Mouse (Mus musculus) MEL-GATA-1-ER (cell line): ENCODE measurements around the gene Calml4.
"Not testable (repeated sequence)": the region's sequence is repeated elsewhere in the genome, so short reads cannot be mapped to it uniquely, and the experiment has no call there.

Experiments used
- DNase-seq: peaks from one replicate; pipeline ENCODE4 v3.0.0-alpha.2; 2012; ENCODE audit warnings: low read depth; ENCODE audit errors: extremely low read depth

Gene Calml4

DNA sequence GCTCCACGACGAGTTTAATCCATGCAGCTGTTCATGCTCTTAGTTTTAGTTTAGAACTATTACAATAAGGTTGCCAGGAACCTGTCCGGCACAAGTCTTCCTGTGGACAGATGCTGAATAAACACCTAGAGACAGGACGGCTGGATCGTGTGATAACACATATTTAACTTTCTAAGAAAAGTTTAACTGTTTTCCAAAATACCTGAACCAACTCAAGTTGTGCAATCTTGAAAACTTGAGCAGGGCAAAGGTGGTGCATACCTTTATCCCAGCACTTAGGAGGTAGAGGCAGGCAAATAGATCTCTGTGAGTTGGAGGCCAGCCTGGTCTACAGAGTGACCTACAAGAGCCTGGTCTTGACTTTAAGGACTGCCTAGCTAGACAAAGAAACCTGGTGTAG is 23.0 kb upstream of the Calml4 start:
- DNase-seq = no peak

DNA sequence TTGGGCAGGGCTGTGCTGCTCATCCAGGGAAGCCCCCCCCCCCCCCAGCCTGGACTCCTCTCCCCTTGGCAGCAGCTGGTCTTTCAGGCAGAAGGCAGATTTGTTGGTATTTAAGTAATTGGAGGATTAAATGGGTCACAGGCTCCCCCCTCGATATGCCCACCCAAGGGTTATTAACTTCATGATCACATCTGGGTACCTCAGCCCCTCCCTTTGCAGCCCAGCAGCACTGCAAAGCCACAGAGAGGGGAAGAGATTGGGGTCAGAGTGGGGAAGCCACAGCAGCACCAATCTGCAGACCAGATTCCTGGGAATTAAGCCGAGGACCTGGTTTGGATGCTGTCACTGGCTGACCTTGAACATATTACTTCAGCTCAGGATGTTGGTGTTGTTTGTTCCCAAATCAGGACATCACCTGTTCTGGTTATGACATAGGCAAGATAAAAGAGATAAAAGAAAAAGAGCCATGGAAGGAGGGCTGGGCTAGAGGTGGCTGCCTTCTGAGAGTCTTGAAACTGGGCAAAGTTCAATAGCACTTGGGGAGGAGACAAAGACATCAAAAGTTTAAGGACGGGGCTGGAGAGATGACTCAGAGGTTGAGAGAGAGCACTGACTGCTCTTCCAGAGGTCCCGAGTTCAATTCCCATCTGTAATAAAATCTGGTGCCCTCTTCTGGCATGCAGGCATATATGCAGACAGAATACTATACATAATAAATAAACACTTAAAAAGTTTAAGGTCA is 22.0 kb upstream of the Calml4 start:
- no peak for DNase-seq

DNA sequence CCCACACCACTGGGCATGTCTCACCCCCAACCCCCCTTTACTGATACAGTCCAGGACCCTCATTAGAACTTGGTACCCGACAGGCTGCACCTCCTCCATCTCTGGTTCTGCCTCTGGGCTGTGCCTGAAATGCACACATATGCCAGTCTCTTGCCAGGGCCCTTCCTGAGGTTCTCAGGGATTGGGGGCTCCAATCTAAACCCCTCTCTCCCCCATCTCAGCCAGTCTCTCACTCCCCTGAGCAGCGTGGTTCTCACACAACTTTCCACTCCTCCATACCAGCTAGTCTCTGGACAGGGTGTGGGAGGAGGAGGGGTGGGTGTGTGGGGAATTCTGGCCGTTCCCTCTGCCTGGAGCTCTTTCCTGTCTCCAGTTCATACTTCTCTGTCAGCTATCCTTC is 20.3 kb upstream of the Calml4 start:
- no peak for DNase-seq

DNA sequence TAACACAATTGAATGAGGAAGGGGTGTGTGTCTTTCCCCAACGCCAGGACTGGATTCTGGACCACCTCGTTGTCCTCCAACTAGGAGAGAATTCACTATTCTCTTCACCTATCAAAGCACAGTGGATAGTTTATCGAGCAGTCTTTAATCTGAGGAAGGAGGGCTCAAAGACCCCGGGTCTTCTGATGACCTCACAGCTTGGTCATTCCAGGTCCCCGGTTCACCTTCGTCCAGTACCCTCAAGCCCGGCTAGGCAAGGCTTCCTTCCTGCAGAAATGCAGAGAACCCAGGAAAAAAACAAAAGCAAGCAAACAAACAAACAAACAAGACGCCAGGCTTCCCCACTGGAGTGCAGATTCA is 19.8 kb upstream of the Calml4 start:
- DNase-seq = no peak

DNA sequence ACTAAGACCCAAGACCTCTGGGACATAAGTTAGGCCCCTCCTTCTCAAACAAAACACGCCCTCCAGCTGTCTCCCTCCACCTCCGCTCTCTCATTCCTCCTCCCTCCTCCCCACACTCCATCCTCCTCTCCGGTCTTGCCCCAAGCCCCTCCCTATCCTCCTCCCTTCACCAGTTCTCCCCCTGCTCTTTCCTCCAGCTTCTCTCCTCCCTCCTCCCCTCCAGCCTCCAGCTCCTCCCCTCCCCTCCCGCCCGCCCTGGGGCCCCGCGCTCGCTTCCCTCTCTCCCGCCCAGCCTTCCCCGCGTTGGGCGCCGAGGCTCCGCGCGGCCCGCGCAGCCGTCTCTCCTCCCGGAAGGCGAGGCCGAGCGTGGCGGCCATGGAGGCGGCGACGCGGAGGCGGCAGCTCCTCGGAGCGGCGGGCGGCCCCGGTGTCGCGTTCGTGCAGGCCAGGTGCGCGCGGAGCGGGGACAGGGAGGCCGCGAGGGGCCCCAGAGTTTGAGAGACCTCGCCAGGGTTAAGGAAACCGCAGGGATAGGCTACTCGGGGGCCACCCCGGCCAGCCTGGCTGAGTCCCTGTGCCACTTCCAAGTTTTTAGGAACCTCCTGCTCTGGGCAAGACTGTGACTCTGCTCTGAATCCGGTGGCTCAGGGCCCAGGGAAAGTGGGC is 19.2 kb upstream of the Calml4 start, which contains the start of gene Cln6:
Cln6 (plus strand) TSS at position 280 of the 666 bp plus-strand sequence.
- DNase-seq = peak; percentile 93

DNA sequence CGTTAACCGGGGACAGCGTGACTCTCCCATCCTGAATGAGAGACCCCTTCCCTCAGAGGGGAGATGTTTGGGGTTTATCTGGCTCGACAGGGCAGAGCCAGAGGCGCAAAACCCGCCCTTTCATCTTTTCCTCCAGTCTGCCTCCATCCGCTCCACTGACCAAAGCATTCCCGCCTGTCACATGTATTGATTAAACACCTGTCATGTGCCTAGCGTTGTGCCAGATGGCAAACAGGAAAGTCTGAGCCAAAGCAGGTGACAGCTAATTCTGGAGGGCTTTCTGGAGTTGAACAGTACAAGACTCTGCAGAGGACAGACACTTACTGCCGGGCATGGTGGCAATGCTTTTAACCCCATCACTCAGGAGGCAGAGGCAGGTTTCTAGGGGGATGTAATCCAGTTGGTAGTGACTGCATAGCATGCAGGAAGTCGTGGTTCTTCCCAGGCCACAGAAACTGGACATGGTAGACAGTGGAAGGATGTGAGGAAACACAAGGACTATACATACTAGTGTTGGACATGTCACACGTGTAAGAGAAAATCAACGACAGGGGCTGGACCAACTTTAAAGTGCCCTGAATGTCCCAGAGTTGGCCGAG is 18.6 kb upstream of the Calml4 start:
- DNase-seq = no peak

DNA sequence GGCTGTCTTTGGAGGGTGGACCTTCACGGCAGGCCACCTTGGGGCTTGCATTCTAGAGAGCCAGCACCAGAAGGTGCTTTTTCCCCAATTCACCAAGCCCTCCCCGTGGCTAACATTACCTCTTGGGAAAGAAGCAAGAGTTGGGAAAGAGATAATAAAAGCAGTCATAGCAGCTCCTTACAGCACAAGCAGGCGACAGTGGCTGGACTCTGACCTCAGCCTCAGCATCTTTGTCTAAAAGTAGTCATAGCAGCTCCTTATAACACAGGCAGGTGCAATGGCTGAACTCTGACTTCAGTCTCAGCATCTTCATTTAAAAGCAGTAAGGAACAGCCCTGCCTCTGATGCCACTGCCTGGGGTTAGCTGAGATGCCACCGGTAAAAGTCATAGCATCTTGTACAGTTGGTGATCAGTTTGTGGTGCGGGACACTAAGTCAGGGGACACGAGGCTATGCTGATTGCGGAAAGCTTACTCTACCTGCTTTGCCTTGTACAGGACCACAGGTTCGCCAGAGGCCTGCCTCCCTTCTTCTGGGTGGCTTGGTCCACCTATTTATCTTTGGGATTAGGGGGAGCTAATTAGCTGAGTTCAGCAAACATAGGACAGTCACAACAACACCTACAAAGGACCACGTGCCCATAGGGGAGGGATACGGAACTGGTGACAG is 14.4 kb upstream of the Calml4 start:
- DNase-seq = no peak

DNA sequence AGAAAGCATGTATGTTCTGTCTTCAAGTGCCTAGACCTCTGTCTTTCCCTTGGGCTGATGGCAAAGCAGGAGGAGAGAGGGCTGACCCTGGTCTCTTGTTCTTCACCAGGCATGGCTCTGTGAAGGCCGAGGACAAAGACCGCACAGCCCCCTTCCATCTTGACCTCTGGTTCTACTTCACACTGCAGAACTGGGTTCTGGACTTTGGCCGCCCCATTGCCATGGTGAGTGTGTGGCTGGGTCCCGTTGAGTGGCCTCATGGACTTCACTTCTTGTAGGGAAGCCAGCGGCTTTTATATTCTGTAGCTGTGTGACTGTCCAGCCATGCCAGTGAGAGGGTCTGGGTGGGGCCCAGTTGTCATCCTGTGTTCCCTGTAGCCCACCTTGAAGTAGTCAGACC is 13.4 kb upstream of the Calml4 start:
- no peak for DNase-seq

DNA sequence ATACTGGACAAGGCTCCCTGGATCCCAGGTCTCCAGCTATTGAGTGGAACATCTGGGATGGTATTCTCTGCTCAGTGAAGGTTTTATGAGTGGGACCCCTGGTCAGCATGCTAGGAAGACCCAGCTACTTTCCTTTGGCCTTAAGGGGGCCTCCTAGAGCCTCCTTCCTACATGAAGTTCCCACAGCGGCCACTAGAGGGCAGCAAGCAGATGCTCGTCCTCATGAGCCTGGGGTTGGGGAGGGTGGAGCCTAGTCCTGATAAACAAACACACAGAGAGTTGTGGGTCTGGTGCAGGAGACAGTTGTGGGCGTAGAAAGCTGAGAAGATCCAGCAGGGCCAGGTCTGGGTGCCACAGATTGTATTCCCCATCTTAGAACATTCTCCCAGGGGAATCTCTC is 10.2 kb upstream of the Calml4 start:
- peak; percentile 55 for DNase-seq

DNA sequence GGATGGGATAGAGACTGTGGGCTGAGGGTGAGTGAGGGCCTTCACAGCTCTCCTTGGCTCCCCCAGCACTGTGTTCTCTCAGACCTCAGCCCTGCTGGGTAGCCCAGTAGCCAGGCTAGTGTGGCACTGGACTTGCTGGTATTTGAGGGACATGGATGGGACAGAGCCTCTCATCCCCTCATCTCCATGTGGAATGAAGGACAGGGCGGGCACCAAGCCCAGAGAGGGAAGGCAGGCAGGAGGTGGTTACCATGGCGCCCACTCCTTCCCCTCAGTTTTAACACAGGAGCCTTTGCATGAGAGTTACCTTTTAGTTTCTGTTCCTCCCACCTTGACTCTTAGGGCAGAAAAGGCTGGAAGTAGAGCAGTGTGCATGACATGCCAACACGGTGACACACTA is 9.2 kb upstream of the Calml4 start:
- no peak for DNase-seq

DNA sequence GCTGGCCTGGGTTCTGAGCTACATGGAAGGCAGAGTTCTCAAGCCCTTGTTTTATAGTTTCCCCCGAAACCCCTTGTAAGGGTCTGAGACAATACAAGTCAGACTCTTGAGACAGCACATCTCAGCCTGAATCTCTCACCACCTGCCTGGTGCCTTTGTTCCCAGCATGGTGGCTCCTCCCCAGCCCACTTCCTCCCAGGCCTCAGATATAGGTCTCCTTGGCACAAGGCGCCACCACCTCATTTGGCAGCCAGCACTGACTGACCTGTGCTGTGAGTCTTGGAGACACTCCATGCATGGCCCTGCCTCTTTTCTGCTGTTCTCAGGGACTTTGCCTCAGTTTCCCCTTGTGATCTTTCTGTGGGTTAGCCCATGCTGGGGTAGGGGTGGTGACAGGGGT is 6.3 kb upstream of the Calml4 start:
- no peak for DNase-seq

DNA sequence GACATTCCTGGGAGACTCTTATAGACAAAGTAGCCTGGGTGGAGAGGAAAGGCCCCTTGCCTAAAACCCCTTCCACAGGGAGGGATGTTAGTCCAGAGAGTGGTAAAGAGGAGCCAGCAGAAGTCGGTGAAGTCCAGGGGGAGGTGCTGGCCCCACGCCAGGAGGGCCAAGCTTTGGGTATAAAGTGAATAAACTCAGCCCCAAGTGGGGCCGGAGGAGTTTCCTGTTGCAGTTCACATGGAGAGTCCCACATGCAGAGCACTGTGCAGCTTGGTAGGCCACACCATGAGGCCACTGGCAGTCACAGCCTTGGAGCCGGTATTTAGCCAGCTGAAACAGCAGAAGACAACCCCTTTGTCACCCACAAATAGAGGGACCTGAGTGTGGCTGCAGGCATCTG is 3.4 kb upstream of the Calml4 start:
- no peak for DNase-seq

DNA sequence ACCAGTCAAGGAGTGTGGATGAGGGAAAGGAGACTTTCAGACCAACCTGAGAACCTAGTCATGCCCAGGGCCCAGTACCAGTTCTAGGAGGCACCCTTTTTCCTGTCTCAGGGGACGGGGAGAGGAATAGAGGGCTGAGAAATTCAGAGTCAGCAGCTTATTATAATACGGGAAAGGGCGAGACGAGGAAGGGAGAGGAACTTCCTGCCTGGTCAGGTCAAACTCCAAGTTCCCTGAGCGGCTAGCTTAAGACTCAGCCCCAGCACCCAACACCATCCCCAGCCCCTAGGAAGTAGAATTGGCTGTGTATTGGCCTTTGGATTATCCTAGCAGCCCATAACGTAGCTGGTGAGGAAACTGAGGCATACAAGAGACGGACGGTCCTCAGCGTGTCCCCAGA is 664 bp upstream of the Calml4 start:
- DNase-seq = no peak

DNA sequence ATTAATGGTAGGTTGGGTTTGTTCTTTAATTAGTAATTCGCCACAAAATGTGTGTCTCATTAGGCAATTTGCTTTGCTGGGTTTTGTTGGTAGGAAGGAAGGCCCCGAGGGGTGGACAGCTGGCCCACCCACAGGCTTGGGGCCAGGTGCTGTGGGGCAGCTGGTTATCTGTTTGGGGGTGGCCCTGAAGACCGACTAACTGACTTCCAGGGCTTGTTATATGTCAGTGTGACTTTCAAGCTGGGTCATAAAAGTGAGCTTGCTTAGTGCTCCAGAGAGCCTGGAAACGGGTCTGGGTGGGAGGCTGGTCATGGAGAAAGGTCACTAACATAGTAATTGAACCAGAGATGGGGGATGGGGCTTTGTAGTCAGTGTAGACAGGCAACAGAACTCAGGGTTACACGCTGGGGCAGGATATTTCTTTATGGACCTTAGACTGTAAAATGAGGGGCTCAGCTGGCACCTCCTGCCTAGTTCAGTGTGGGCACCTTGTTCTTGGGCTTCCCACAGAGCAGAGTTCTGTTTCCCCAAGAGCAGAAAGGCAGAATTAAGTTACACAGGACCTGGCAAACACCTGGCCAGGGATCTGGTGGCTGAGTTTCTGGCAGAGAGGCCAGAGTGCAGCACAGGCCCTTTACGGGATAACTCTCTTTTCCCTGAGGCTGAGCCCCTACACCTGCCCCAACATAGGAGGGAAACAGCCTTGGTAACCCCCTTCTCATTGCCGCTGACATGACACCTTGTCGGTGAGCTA is 563 bp downstream of the Calml4 start:
- no peak for DNase-seq

DNA sequence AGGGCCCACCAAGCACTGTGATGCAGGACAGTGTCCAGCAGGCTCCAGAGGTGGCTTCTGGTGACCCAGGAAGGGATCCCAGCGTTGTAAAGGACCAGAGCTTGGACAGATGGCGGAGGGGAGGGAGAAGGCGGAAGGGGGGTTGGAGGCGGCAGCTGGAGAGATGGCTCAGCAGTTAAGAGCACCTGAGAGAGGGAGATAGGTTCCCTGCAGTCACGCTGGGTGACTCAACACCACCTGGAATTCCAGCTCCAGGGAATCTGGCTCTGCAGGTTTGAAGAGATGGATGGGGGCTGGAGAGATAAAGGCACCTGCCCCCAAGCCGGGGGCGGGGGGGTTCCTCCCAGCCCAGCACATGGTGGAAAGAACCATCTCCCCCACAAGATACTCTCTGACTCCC is 2.2 kb downstream of the Calml4 start:
- DNase-seq = not testable (repeated sequence)

DNA sequence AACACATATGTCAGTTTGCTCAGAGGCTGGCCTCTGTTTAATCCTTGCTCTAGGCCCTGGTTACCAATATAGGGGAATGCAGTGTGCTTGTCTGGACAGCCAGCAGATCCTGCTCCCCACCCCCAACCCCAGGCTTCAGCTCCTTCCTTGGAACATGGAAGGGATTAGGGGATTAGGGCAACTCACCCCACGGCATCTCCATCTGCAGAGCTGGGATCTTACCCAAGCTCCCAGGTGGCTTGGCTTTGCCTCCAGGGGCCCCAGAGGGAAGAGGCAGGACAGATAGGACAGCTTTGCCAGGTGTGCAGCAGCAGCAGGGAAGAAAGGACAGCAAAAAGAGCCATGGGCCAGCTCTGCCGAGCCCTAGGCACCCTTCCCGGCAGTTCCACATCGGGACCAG is 3.0 kb downstream of the Calml4 start:
- DNase-seq = no peak

DNA sequence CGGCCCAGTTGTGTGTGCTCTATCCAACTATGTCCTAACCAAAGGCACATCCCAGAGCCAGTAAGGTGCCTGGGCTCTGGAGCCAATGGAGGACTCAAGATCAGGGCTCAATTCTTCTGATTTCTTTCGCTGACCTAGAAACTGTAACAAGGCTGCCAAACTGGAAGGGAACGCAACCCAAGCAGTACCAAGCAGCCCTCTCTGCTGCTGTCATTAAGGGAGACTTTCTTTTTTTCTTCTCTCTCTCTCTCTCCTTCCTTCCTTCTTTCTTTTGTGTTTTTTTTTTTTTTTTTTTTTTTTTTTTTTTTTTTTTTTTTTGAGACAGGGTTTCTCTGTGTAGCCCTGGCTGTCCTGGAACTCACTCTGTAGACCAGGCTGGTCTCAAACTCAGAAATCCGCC is 11.4 kb downstream of the Calml4 start:
- DNase-seq = not testable (repeated sequence)

DNA sequence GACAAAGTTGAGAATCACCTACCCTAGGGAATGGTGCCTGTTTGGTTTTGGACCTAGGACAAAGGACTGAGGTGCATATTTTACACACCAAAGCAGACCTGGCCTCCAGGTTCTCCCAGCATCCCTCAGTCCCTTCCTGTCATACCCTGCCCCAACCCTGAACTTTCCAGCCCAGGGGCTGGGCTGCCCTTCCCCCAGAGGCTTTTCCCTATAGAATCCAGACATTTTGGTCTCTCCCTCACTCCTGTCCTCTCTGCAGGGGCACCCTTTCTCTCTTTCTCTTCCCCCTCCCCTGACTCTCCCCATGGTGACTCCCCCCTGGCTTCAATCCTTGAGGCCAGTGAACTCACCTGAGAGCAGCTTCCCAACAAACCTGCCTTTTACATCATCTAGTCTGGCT is 12.8 kb downstream of the Calml4 start:
- DNase-seq = no peak

DNA sequence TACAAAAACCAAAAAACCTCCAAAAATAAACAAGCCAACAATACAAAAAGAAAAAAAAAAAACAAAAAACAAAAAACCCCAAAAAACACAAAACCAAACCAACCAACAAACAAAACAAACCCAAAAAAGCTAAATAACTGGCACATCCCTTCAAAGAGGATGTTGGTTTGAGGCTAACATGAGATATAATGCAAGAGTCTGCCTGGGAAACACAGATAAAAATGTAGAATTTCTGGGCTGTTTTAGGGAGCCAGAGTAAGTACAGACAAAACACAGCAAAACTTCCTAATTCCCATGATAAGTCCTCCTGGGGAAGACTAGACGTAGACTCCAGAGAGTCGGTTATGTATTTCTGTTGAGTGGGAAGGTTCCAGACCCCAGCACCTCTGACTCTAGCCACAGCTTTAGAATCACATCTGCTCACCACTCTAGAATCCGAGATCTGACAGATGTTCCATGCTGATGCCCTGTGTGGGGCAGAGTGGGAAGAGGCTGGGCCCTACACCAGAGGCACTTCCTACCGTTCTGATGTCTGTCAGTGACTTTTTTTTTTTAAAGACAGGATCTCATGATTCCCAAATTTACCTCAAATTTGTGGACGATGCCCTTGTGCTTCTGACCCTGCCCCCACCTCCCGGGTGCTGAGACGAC is 19.2 kb downstream of the Calml4 start:
- peak; percentile 42 for DNase-seq

DNA sequence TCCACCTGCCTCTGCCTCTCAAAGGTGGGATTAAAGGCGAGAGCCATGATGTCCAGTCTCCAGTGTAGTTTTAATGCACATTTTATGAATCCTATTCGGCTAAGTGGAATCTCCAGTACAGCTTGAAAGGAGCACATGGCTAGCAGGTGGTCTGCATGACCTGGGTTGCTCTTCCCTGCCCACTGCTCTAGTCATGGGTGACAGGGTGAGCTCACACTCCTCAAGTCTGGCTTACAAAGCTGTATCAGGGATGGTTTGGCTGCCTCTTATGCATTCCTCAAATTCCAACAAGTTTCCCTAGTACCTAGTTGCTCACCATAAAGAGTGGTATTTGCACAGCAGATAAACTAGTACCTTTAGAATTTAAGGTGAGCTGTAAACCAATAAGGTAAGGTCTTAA is 19.9 kb downstream of the Calml4 start:
- DNase-seq = no peak

DNA sequence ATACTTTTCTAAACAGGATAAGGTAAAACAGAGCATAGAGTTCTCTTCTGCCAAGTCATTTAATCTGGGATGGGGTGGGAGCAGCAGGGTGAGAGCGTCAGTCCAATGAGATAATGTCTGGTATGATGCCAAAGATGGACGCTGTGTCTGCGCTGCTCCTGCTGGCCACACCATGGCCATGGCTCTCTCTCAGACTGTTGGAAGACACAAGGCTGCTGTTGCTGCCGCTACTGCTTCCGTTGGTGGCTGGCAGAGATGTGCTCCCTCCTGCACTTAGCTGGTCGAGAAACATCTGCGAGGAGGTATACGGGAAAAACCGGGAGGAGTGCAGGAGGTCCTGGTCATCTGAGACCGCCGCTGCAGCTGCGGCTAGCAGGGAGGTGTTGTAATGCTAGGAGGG is 24.0 kb downstream of the Calml4 start:
- DNase-seq = no peak
